Mouse (Mus musculus) MEL (cell line): ENCODE results near the gene Tmem115. TPM values are rescaled to one million over a fixed set of nuclear protein-coding genes. Genes with fewer than 3 reads are reported as not detected.
A peak's percentile ranks its signal among the peaks of the same experiment; 100 is the strongest.

Experiments
- DNase-seq: peaks from one replicate; pipeline ENCODE4 v3.0.0; 2011; ENCODE audit warnings: low read depth, low spot score
- H3K27ac ChIP-seq: 2 replicates; pipeline ENCODE4 v1.5.1; 2012; ENCODE audit warnings: low read depth, mild to moderate bottlenecking, control low read depth, low read length, moderate library complexity; ENCODE audit not compliant: control insufficient read depth
- H3K27me3 ChIP-seq, 2 experiments: fragments of 150-350 bp in 1 of 2; sonication (generic) in 1 of 2; 2 replicates each; pipeline ENCODE4 v1.6.1; 2012; ENCODE audit warnings: low read length in 2 of 2, mild to moderate bottlenecking in 2 of 2, improper control_type of control experiment in 1 of 2, moderate library complexity in 1 of 2; ENCODE audit not compliant: insufficient read depth in 2 of 2, control insufficient read depth in 1 of 2
- H3K36me3 ChIP-seq, 2 experiments: 2 replicates each; pipeline ENCODE4 v1.6.1; 2012 to 2014; ENCODE audit warnings: low read length in 2 of 2, improper control_type of control experiment in 1 of 2, inconsistent platforms in 1 of 2, mild to moderate bottlenecking in 1 of 2; ENCODE audit not compliant: insufficient read depth in 2 of 2, control insufficient read depth in 1 of 2
- H3K4me1 ChIP-seq, 2 experiments: fragments of 150-350 bp in 1 of 2; sonication (generic) in 1 of 2; 2 replicates each; pipeline ENCODE4 v1.6.1; 2012; ENCODE audit warnings: low read length in 2 of 2, improper control_type of control experiment in 1 of 2, mild to moderate bottlenecking in 1 of 2; ENCODE audit not compliant: insufficient read depth in 2 of 2, control insufficient read depth in 1 of 2
- H3K4me3 ChIP-seq, 2 experiments: fragments of 150-350 bp in 1 of 2; sonication (generic) in 1 of 2; 2 replicates each; pipeline ENCODE4 v1.5.1; 2012; ENCODE audit warnings: low read depth in 2 of 2, low read length in 2 of 2, mild to moderate bottlenecking in 2 of 2, moderate library complexity in 2 of 2, control low read depth in 1 of 2, improper control_type of control experiment in 1 of 2; ENCODE audit not compliant: control insufficient read depth in 1 of 2, insufficient read depth in 1 of 2
- H3K79me2 ChIP-seq: 2 replicates; pipeline ENCODE4 v1.6.1; 2012; ENCODE audit warnings: mild to moderate bottlenecking, low read length, moderate library complexity; ENCODE audit not compliant: control insufficient read depth, poor library complexity, insufficient read depth
- H3K9ac ChIP-seq: 2 replicates; pipeline ENCODE4 v1.6.1; 2012; ENCODE audit warnings: low read depth, mild to moderate bottlenecking, control low read depth, low read length, moderate library complexity; ENCODE audit not compliant: control insufficient read depth, poor library complexity, severe bottlenecking
- H3K9me3 ChIP-seq: fragments of 150-350 bp; sonication (generic); replicated peaks from 2 replicates; pipeline ENCODE4 v1.6.1; 2012; ENCODE audit warnings: mild to moderate bottlenecking, low read length, improper control_type of control experiment, moderate library complexity; ENCODE audit not compliant: insufficient read depth
- CTCF ChIP-seq, 3 experiments: IDR thresholded peaks in 2 of 3; conservative IDR thresholded peaks in 1 of 3; 2 replicates each; pipeline ENCODE4 v1.5.1; 2011 to 2012; ENCODE audit warnings: low read length in 3 of 3, low read depth in 2 of 3, mild to moderate bottlenecking in 2 of 3, improper control_type of control experiment in 1 of 3, inconsistent platforms in 1 of 3, mixed read lengths in 1 of 3, moderate library complexity in 1 of 3; ENCODE audit not compliant: control insufficient read depth in 1 of 3, insufficient read depth in 1 of 3, poor library complexity in 1 of 3, severe bottlenecking in 1 of 3
- HCFC1 ChIP-seq: IDR thresholded peaks from 2 replicates; pipeline ENCODE4 v1.6.1; 2012; ENCODE audit warnings: low read depth, mild to moderate bottlenecking, inconsistent platforms, low read length, improper control_type of control experiment, moderate library complexity
- JUND ChIP-seq: IDR thresholded peaks from 2 replicates; pipeline ENCODE4 v1.6.1; 2011; ENCODE audit warnings: low read depth, mild to moderate bottlenecking, improper control_type of control experiment, low read length
- MAZ ChIP-seq: IDR thresholded peaks from 2 replicates; pipeline ENCODE4 v1.6.1; 2012; ENCODE audit warnings: low read depth, mild to moderate bottlenecking, inconsistent platforms, low read length, improper control_type of control experiment
- MEF2A ChIP-seq: IDR thresholded peaks from 2 replicates; pipeline ENCODE4 v1.6.1; 2014; ENCODE audit warnings: low read depth, mild to moderate bottlenecking, inconsistent platforms, low read length, improper control_type of control experiment; ENCODE audit not compliant: poor library complexity, insufficient replicate concordance, severe bottlenecking; ENCODE audit errors: extremely low read depth
- NRF1 ChIP-seq: IDR thresholded peaks from 2 replicates; pipeline ENCODE4 v1.6.1; 2014; ENCODE audit warnings: low read depth, mild to moderate bottlenecking, inconsistent platforms, low read length, improper control_type of control experiment, moderate library complexity; ENCODE audit not compliant: poor library complexity, insufficient read depth, severe bottlenecking
- RAD21 ChIP-seq: IDR thresholded peaks from 2 replicates; pipeline ENCODE4 v1.6.1; 2011; ENCODE audit warnings: mild to moderate bottlenecking, low read depth, low read length, improper control_type of control experiment
- SMC3 ChIP-seq: IDR thresholded peaks from 2 replicates; pipeline ENCODE4 v1.6.1; 2011; ENCODE audit warnings: low read depth, low read length, improper control_type of control experiment
- TBP ChIP-seq: IDR thresholded peaks from 2 replicates; pipeline ENCODE4 v1.8.0; 2011; ENCODE audit warnings: low read depth, low read length, improper control_type of control experiment
- USF1 ChIP-seq: IDR thresholded peaks from 2 replicates; pipeline ENCODE4 v1.6.1; 2014; ENCODE audit warnings: low read depth, mild to moderate bottlenecking, inconsistent platforms, low read length, improper control_type of control experiment, moderate library complexity
- ZC3H11A ChIP-seq: IDR thresholded peaks from 2 replicates; pipeline ENCODE4 v1.6.1; 2012; ENCODE audit warnings: low read depth, mild to moderate bottlenecking, inconsistent platforms, low read length, improper control_type of control experiment
- ZKSCAN1 ChIP-seq: IDR thresholded peaks from 2 replicates; pipeline ENCODE4 v1.6.1; 2012; ENCODE audit warnings: low read depth, mild to moderate bottlenecking, inconsistent platforms, low read length, improper control_type of control experiment, moderate library complexity
- polyA plus RNA-seq, 2 experiments: library from polyadenylated mRNA; stranded (reverse) in 1 of 2; unstranded in 1 of 2; fragments of >175 nt in 1 of 2; fragments of >200 nt in 1 of 2; gene quantifications; 2 replicates each; pipeline versions ENCODE4 v1.2.1 to v1.2.4; 2012; ENCODE audit warnings: low replicate concordance in 2 of 2, low read depth in 1 of 2; ENCODE audit not compliant: insufficient read length in 2 of 2, insufficient read depth in 1 of 2, missing spikeins in 1 of 2
- total RNA-seq: library from RNA; depleted of rRNA; stranded (reverse); fragments of 300-350 nt; gene quantifications from 2 replicates; pipeline ENCODE4 v1.2.3, GENCODE M21; 2012

Tmem115 gene
- total and polyA plus RNA-seq, 3 experiments: 34.6 to 39.3 TPM; not detected in 1

DNA sequence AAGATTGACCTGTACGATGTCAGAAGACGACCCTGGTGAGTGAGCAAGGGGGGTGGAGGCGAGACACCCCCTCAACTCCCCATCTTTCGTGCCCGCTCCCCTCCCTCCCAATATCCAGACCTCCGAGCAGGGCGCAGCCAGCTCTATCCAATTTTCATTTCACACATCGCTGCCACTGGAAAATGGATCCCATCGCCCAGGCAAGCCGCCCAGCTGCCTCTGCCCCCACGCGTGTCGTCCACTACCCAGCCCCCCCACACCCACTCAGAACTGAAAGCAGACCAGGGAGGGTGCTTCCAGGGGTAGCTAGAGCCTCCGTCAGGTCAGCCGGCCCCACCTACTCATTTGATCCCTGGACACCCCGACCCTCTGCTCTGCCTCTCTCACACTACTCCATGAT, 21.4 kb upstream of the Tmem115 start:
- TF ChIP-seq NRF1: no peak
- no peak for TF ChIP-seq MEF2A
- no peak for TF ChIP-seq TBP
- TF ChIP-seq ZKSCAN1: no peak
- TF ChIP-seq MAZ: no peak
- no peak for TF ChIP-seq RAD21
- TF ChIP-seq, all 39 proteins: peak for 0
- H3K4me3 ChIP-seq: no peak overlapping the region
- no peak for DNase-seq
- no peaks in the 10 kb centered on the region for H3K79me2 ChIP-seq
- no peaks in the 10 kb centered on the region for H3K4me1 ChIP-seq
- H3K9ac ChIP-seq: no peak overlapping the region
- no peaks in the 10 kb centered on the region for H3K9me3 ChIP-seq
- H3K27ac ChIP-seq: no peak overlapping the region
- H3K27me3 ChIP-seq: peaks cover 3% of the 10 kb centered on the region in 2 experiments; a peak in 3 of 4 replicates
- H3K36me3 ChIP-seq: no peaks in the 10 kb centered on the region

DNA sequence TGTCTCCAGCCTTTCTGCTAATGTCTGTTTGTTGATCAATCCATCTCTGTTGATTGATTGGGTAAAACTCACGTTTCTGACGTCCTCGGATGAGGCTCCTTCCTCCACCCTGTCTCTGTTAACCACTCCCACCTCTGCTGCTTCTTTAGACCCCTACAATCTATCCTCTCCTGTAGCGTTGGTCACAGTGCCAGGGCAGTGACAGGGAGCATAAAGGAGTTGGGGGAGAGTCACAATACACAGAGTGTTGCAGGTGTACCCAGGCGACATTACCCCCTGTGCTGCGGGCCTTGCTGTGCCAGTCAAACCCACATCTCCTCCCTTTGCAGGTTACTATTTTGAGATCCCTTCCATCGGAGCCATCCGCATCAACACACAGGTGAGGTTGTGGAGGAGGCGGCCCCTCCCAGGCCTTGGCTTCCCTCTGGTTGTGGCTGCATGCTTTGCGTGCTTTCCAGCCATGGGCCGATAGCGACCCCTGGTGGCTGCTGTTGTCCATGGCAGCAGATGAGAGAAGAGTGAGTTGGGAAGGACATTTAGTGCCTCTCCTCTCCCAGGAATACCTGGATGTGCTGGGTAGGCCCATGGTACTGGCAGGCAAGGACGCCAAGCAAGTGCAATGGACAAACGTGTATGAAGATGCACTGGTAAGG, 19.3 kb upstream of the Tmem115 start:
- Histone ChIP-seq H3K9me3 (no peaks in the 10 kb centered on the region), H3K9ac (no peak overlapping the region), H3K4me3 (no peak overlapping the region), H3K79me2 (no peaks in the 10 kb centered on the region), H3K36me3 (no peaks in the 10 kb centered on the region), H3K4me1 (no peaks in the 10 kb centered on the region), H3K27me3 (peaks cover 0 to under 1% of the 10 kb centered on the region in 2 experiments; a peak in 3 of 4 replicates), H3K27ac (no peak overlapping the region)
- TF ChIP-seq RAD21: peak; percentile 93
- TF ChIP-seq ZC3H11A: peak; percentile 80
- no peak for TF ChIP-seq USF1
- TF ChIP-seq HCFC1: no peak
- peak; percentile 98 to 99 (median 99) for TF ChIP-seq CTCF (IDR thresholded peaks at IDR 0.05 in 2 of 3, conservative IDR thresholded peaks at IDR 0.05 in 1 of 3; ENCODE audit: control insufficient read depth in 1 of 3, insufficient read depth in 1 of 3, low read depth in 2 of 3, low read length in 3 of 3, poor library complexity in 1 of 3, severe bottlenecking in 1 of 3)
- peak; percentile 89 for TF ChIP-seq SMC3
- DNase-seq: peak; percentile 74

DNA sequence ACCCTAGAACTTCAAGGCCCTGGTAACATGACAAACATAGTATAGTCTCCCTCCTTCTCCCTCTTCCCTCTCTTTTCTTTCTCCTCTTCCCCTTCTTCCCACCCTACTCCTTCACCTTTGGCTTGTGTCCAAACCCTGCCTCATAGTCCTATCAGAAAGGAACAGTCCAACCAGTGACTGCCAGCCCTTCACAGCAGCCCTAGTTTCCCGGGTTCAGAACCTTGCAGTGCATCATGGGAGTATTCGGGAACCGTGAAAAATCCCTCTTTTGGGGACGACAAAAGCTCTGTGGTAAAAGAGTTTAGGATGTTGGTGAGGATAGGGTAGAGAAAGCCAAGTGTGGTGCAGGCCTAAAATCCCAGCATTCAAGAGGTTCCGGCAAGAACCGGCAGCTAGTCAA, 13.4 kb upstream of the Tmem115 start:
- Histone ChIP-seq H3K4me3 (no peak overlapping the region), H3K4me1 (peaks cover 0 to 12% of the 10 kb centered on the region in 2 experiments; a peak in 3 of 4 replicates), H3K27me3 (no peaks in the 10 kb centered on the region), H3K9me3 (no peaks in the 10 kb centered on the region), H3K36me3 (peaks cover 0 to 8% of the 10 kb centered on the region in 2 experiments; a peak in 1 of 4 replicates), H3K9ac (no peak overlapping the region; the same call in 1 of the 2 replicates), H3K79me2 (no peaks in the 10 kb centered on the region), H3K27ac (no peak overlapping the region)
- peak; percentile 30 for DNase-seq
- TF ChIP-seq NRF1 (no peak), USF1 (no peak), JUND (no peak)
